Mouse (Mus musculus): ENCODE results near the gene Ndufb6.

The Ndufb6 gene

DNA sequence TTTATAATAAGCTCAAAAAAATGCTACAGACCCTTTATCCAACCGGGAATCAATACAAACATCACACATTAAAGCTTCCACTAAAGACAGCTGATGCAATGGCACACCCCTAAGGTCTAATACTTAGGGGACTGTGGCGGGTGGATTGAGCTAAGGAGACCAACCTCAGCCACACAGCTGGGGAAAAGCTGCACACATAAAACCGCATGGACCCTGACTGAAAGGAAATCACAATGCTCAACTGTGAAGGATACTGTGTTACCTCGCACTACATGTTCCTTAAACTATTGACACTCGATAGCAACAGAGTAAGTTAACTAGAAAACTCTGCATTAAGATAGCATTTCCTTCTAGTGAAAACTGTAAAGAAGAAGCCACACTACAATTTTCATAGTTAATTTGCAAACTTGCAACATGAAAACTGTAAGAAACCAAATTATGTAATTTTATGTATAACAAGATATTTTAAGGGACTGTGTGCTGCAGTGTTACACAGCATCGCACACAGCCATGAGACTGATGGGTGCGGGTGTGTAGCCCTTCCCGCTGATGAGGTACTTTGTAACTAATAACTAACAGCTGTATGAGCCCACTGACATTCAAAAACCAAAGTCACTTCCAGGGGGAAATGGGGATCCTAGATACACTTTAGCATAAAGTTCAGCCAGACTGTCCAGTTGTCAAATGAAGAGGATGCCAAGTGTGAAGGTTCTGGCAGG, 24.7 kb downstream of the Ndufb6 start:
- DNase-seq (ENCODE audit: low spot score in 2 of 2): no peak

- DNase-seq (ENCODE audit: low spot score in 2 of 2): no peak
These were observed 25.5 kb downstream of the Ndufb6 start for GRCm38 (mm10) chr4:40253766-40254165.

GRCm38 (mm10) chr4:40250984-40251383, 28.2 kb downstream of the Ndufb6 start:
- no peak for DNase-seq (ENCODE audit: low spot score in 2 of 2)

- DNase-seq (ENCODE audit: low spot score in 2 of 2): peak in 1 of 2 experiments; percentile 35
These were observed 35.2 kb downstream of the Ndufb6 start for GRCm38 (mm10) chr4:40244035-40244434.

DNA sequence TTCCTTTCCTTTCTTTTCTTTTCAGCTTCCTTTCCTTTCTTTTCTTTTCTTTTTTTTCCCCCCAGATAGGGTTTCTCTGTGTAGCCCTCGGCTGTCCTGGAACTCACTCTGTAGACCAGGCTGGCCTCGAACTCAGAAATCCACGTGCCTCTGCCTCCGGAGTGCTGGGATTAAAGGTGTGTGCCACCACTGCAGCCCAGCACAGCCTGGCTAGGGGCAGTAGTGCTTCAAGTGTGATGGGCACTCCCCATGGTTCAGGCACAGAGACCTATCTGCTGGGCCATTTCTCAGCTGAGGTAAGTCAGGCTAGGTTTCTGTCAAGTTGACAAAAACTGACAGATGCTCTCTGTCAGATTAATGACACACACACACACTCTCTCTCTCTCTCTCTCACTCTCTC, 36.2 kb downstream of the Ndufb6 start:
- no peak for DNase-seq (ENCODE audit: low spot score in 2 of 2)

- no peak for DNase-seq (ENCODE audit: low spot score in 2 of 2)
These were observed 37.3 kb downstream of the Ndufb6 start for GRCm38 (mm10) chr4:40241928-40242327.

DNA sequence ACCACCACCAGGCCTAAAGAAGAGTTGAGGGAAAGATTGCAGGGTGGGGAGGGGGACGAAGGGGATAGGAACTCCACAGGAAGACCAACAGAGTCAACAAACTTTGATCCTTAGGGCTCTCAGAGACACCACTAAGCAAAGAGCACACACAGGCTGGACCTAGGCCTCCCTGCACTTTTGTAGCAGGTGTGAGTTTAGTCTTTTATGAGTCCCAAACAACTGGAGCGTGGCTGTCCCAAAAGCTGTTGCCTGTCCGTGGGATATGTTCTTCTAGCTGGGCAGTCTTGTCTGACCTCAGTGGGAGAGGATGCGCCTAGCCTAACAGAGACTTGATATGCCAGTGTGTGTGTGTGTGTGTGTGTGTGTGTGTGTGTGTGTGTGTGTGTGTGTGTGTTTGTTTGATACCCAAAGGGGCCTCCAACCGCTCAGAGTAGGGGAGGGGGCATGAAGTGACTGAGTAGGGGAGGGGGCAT, 38.9 kb downstream of the Ndufb6 start:
- no peak for DNase-seq (ENCODE audit: low spot score in 2 of 2)

- peak; percentile 35 to 37 for DNase-seq (ENCODE audit: low spot score in 2 of 2)
These were observed 39.6 kb downstream of the Ndufb6 start, which contains the start of gene Ddx58 for GRCm38 (mm10) chr4:40239409-40240271. Gene Ddx58, minus strand, starts transcription at chr4:40239828.

DNA sequence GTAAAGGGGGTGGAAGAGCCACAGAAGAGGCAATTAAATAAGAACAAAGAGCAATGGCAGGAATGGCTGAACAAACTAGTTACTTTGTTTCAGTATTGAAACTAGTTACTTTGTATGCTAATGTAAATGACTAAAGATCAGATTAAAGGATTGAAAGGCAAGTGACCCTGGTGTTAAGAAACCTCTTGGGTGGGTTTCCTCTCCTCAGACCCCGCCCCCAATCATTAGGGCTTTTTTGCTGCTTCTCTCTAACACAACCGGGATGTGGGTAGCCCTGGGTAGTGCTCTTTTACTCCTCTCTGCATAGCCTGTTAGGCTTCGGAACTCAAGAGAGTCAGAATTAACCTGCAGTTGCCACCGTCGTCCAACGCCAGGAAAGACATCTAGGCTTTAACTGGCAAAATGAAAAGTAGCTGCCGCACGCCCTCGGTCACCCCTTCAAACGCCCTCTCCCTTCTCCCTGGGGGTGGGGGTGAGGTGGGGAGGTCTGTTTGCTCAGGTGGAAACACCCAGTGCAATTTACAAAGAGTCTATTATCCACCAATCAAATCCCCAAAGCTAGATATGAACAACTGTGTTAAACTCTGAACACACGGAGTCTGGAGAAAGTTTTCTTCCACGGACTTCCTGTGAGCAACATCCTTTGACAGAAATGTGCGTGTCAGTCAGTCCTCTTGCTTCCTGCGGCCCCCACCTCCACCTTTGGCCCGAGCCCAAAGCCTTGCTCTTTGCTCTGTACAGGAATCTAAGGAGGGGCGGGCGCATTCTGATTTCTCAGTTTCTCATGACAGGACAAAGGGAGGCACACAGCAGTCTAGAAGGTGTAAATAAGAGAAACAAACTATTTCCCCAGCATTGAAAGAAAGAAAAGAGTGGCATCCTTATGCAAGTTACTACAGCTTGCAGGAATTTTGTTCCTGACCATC, 40.5 kb downstream of the Ndufb6 start:
- DNase-seq (ENCODE audit: low spot score in 2 of 2): peak in 1 of 2 experiments; percentile 54

DNA sequence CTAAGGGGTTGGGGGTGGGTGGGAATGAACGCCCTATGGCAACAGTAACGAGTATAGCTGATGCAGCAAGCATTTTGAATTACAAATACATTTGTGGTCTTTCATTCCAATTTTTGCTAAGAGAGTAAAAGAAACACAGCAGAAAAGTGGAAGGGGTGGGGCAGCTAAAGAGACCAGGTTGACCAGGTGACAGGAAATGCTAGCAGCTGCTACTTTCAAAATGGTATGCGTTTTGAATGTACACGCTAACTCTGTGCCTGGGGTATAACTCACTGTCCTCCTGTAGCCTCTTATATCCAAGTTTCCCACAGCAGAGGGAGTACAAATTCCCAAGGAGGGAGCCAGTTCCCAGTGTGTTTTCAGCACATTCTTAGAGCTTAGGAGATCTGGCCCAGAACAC, 42.4 kb downstream of the Ndufb6 start:
- peak in 1 of 2 experiments; percentile 23 for DNase-seq (ENCODE audit: low spot score in 2 of 2)

GRCm38 (mm10) chr4:40234256-40234655, 45.0 kb downstream of the Ndufb6 start:
- DNase-seq (ENCODE audit: low spot score in 2 of 2): no peak

DNA sequence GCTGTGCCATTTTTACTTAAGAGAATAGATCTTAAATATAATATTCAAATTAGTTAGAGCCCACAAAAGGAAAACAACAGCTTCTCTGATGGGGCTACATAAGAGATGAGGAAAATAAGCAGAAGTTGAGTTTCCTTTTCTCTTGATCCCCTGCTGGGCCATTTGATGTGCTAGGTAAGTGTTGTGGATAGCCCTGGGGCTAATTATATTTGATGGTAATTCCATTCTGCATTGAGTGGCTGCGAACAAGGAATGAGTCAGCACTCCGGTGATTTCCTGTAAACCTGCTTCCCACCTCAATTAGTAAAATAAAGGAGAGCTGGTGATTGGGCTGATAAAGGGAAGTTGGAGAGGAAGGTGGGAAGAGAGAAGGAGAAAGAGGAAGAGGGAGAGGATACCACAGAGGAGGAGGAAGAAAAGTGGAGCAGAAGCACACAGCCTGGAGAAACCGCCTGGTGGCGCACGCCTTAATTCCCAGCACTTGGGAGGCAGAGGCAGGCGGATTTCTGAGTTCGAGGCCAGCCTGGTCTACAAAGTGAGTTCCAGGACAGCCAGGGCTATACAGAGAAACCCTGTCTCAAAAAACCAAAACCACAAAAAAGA, 46.1 kb downstream of the Ndufb6 start:
- DNase-seq (ENCODE audit: low spot score in 2 of 2): no peak

GRCm38 (mm10) chr4:40229723-40230122, 49.5 kb downstream of the Ndufb6 start:
- no peak for DNase-seq (ENCODE audit: low spot score in 2 of 2)

DNA sequence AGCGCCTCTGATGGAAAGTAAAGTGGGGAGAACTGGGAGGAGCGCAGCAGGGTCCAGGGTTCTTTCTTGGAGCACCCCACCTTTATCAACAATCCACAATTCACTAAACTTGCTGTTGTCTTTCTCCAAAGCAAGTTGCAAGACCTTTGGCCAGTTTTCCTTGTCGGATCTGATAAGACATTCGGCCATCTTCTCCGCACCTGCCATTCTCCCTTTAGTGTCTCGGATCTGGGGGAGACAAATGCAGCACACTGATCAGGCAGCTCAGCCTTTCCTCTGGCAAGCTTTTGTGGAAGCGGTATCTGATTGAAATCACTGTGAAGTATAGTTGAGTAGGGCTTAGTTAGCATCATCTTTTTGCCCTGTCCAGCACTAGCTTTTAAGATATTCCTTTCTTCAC, 51.3 kb downstream of the Ndufb6 start:
- no peak for DNase-seq (ENCODE audit: low spot score in 2 of 2)

DNA sequence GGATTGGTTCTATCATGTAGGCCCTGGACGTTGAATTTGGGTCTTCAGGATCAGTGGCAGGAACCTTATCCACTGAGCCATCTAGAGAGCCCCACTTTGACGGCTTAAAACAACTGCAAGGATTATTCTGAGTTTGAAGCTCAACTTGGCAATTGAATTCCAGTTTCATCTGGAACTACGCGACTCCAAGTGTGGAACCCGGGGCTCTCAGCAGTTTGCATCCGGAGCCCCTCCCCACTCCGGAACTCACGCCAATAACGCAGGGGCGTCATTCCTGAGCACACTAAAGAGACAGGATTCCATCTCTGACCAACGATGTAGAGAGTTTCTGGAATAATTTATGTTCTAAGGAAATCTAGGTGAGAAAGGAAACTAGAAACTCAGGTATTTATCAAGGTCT, 52.1 kb downstream of the Ndufb6 start:
- no peak for DNase-seq (ENCODE audit: low spot score in 2 of 2)

- DNase-seq (ENCODE audit: low spot score in 2 of 2): no peak
These were observed 53.1 kb downstream of the Ndufb6 start for GRCm38 (mm10) chr4:40226095-40226494.

- no peak for DNase-seq (ENCODE audit: low spot score in 2 of 2)
These were observed 57.2 kb downstream of the Ndufb6 start for GRCm38 (mm10) chr4:40221876-40222585.

DNA sequence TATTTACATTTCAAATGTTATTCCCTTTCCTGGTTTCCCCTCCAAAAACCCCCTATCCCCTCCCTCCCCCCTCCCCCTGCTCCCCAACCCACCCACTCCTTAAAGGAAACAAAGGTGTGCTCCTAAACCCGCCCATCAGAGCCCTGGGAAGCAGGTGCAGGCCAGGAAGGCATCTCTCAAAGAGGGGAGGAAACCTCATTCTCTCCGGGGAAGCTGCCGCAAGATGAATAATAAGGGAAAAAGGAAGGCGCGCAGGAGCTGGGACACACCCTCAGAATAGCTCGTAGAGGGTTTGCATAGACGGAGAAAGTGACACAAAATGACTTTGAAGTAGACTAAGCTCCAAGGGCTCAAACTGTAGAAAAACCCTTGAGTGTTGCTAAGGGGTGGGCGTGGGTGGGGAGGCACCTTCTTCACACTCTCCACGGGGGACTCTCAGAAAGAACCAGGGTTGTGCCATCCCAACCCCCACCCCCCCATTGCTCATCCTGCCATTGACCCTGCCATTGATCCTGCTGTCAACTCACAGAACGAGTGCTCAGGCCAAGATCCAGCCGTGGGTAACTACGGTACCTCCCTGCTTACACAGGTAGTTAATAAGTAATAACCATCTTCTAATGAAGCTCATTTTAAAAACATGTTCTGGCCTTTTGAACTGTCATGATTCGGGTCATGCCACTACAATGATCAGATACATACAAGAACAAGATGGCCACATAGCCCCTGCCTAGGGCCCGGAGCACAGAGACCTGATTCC, 58.0 kb downstream of the Ndufb6 start:
- no peak for DNase-seq (ENCODE audit: low spot score in 2 of 2)

All from spleen, postnatal 10 days (tissue).